Mouse (Mus musculus) kidney, postnatal 10 days (tissue): ENCODE measurements around the gene Gm45062.
A peak's percentile ranks its signal among the peaks of the same experiment; 100 is the strongest.

Experiments used
- DNase-seq: peaks from one replicate; pipeline ENCODE4 v3.0.0; 2021; ENCODE audit warnings: mixed read lengths

Gm45062 gene

GRCm38 (mm10) chr6:8421421-8421820 lies 162.2 kb downstream of the Gm45062 start:
- DNase-seq, result no peak

DNA sequence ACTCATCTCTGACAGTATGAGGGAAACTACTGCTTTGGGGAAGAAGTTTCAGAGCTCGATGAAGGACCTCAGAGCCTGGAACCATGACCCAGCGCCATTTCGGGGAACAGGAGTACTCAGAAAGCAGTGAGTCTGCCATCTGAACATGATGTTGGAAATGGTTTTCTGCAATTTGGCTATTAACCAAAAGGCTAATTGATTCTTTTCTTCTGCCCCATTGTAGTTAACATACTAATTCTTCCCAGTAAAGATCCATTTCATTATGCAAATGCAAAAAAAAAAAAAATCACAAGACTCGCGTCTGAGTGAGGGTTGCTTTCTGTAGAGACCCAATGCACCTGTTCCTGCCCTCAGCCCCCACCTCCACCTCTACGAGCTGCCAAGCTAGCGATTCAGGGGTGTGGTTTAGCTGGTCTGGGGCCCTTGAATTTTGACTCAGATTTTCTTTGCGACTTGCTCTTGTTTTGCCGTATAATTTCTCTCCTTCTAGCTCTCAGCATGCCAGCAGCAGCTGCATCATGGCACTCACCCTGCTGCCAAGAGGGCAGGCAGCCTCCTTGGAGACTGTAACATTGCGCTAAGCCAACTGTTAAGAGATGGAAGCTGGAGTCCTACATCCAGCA lies 162.8 kb downstream of the Gm45062 start:
- DNase-seq, result no peak

DNA sequence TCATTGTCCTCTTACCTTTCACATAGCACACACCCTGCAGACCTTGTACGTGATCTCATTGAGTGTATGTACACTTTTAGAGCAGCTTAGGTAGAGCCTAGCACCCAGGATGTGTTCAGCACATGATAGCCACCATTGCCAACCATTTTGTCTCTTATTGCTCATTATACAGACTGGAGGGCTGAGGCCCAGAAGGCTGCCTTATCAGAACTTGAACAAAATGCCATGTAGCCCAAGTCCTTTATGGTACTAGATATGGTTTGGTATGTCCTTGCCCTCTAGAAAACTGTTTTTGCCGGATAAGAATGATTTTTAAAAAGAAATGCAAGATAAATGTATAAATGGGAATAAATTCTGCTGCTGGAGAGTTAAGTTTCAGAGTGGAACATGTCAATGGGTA lies 163.9 kb downstream of the Gm45062 start:
- DNase-seq, result no peak

GRCm38 (mm10) chr6:8427692-8428091 lies 168.4 kb downstream of the Gm45062 start:
- DNase-seq, result no peak

DNA sequence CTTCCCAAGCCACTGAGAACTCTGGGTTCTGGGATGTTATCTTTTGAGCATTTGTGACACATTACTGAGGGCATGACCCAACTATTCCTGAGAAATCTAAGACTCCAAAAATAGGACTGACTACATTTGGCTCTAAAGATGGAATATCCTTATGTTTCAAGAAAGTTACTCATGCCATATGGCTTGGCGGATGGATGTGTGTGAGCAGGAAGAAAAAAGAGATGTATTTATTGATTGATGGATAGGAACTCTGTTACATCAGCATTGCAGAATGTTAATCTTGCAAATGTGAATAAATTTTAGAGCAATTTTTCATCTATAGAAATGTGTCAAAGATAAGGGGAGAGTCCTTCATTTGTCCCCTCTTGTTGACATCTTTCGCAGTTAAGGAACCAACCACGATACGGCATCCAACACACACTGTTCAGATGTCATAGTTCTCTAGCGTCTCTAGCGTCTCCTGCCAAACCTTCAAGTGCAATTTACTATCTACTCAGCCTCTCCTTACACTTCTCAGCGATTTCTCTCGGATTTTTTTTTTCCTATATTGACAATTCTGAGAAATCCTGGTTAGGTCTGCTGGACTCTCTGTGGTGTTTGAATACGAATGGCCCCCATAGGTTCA lies 171.5 kb downstream of the Gm45062 start:
- DNase-seq, result no peak

DNA sequence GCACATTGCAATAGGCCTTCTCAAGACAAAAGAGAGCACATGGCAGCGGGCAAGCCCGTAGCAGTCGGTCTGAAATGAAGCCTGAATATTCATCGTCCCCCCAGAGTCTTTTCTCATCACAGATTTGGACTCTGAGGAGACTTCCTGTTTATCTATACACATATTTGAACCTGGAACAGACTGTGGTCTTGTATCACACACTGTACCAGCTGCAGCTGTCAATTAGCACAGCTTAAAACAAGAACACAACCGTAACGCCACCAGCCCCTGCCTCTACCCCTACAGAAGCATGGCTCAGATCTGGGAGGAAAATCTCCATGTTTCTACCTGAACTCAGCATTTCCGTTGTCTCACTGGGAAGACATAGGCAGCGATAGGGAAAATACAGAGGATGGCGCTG lies 173.9 kb downstream of the Gm45062 start:
- no peak for DNase-seq

DNA sequence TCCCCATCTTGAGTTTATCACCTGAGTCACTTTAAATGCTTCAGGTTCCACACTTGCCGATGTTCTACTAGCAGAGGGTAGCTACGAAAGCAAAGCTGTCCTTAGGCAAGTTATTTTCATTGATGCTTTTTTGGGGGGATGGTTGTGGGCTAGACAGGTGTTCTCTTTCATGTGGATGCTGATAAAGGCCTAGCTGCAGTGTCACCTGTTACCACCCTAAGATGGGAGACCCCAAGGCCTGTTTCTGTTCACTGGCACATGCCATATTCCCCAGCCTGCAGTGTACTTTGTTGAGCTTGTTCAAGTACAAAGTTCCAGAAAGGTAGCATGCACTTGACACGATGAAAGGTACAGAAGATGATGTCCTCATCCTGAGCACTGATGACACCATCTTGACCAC lies 178.7 kb downstream of the Gm45062 start:
- DNase-seq, result no peak

- no peak for DNase-seq
Observed at GRCm38 (mm10) chr6:8441814-8442213, 182.6 kb downstream of the Gm45062 start.

GRCm38 (mm10) chr6:8446786-8447185 lies 187.5 kb downstream of the Gm45062 start:
- DNase-seq, result peak; percentile 28

- DNase-seq, result no peak
Observed at GRCm38 (mm10) chr6:8455599-8455998, 196.3 kb downstream of the Gm45062 start.

DNA sequence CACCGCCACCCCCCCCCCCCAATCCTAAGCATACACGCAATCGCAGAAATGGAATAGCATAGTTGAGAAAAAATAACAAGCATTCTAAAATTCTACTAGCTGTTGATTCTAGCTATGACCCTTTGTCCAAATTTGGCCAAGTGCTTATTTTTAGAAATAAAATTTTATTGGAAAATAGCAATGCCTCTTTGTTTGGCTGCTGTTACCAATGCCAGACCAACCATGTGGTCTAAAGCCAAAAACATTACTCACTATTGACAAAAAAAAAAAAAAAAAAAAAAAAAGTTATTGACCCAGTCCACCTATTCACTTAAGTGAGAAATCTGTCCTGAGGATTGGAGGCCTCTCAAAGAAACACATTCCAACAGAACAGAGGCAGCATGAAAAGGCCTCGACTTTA lies 199.3 kb downstream of the Gm45062 start:
- no peak for DNase-seq

DNA sequence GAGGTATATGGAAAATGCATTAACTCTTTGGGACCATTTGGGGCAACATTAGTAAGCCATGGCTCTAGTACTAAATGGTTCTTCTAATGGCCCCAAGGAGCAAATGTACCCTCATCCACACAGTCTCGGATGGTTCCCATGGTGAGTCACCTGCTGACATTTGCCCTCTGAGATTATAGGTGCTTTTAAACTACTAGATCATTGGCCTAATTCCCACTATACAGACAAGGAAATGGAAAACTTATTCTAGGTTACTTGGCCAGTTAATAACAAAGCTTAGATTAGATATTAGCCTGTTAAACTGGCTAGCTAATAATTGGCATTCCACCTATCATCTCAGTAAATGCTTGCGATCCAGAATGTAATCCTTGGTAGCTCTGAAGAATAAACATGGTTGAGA lies 203.2 kb downstream of the Gm45062 start:
- DNase-seq, result no peak

GRCm38 (mm10) chr6:8465388-8465787 lies 206.1 kb downstream of the Gm45062 start:
- DNase-seq, result no peak

DNA sequence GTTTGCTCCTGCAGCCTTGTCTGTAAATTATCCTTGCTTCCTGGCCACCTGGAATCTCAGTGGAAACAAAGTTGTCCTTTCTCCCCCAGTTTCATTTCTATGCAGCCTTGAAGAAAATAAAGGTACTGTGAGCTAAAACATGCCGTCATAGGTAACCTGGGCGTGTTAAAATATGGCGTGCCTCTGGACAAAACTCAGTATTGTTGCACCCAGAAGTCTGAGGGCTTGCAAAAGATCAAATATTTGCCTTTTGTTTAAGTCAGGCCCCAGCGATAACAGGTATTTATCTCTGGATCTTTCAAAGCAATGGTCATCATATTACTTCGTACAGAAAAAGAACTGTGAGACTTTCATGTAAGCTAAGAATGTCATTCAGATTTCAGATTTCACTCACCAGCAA lies 206.7 kb downstream of the Gm45062 start:
- DNase-seq, result no peak

GRCm38 (mm10) chr6:8467667-8468337 lies 208.6 kb downstream of the Gm45062 start:
- DNase-seq, result no peak

- no peak for DNase-seq
Observed at GRCm38 (mm10) chr6:8469918-8470317, 210.7 kb downstream of the Gm45062 start.

GRCm38 (mm10) chr6:8472125-8472524 lies 212.9 kb downstream of the Gm45062 start:
- no peak for DNase-seq

GRCm38 (mm10) chr6:8472915-8473314 lies 213.7 kb downstream of the Gm45062 start:
- peak; percentile 47 for DNase-seq

DNA sequence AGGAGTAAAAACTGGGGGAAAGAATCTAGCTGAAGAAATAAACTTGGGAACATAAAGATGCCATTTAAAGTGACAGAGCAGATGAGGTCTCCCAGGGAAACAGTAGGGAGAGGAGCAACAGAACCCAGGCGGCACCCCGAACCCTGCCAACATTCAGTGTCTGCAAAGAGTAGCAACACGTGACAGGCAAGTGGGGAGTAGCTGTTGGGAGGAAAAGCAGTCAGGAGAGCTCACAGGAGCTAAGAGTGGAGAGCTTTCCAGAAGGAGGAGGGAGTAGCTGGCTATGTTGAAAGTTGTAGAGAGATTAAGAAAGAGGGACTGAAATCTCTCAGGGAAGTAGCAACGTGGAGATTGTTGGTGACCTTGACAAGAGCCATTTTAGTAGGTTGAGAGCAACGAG lies 214.2 kb downstream of the Gm45062 start:
- DNase-seq, result peak; percentile 24

- DNase-seq, result no peak
Observed at GRCm38 (mm10) chr6:8474316-8474715, 215.1 kb downstream of the Gm45062 start.

DNA sequence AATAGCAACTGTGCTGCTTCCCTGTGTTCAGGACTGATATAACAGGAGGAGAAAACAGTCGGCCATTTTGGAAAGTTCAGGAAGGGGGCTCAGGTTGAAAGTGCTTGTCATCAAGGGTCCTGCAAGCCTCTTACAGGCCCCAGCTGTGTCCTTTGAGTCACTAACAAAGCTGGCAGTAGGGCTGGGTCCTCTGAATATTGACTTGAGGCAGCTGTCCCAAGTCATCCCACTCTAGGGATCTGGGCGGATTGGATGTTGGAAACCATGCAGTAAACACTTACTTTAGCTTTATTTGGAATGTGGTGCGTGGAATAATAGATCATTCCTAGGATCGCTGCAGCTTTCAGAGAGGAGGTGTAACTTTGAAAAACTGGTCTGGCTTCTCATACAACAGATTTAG lies 215.6 kb downstream of the Gm45062 start:
- peak; percentile 10 for DNase-seq

DNA sequence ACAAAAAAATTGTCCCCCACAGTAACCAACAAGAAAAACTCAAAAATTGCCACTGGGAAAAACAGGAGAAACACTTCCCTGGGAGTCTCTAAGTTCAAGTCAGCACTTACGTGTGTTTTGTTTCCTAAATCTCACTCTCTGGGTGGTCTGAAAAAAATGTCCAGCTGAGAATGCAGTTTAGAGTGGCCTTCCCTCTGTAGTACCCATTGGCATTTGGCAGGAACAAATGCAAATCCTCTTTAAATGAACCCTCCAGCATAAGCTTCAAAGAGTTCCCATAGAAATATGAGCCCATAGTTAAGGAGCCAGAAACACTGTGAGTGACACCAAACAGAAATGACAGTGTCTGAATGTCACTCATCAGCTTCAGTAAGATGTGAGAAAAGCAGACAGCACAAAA lies 219.9 kb downstream of the Gm45062 start:
- DNase-seq, result no peak

- no peak for DNase-seq
Observed at GRCm38 (mm10) chr6:8484437-8485275, 225.4 kb downstream of the Gm45062 start.
